Mouse (Mus musculus): ENCODE measurements around the gene Sox18.

DNA sequence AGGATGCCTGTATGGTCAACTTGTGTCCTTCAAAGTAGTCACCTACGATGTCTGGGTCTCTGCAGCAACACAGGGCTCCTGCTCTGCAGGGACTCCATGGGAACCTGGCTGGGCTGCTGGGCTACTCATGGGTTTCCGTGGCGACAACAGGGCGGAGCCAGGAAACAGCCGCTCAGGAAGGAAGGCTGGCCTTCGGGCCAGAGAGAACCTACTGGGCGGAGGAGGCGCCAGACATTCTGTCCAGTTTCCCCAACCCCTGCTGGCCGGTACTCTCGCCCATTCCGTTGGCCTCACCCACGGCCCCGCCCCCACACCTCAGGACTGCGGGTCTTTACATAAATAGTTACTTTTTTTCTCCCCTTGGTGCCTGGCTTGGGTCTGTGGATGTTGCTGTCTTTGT lies 4.0 kb upstream of the Sox18 start:
- no peak for TF ChIP-seq GATA1 (IDR thresholded peaks at IDR 0.05; ENCODE audit: borderline replicate concordance, low read length)
- no peak for TF ChIP-seq FLI1 (IDR thresholded peaks at IDR 0.05; ENCODE audit: low read length)

Data from megakaryocyte, embryonic 14.5 days (primary cell).